Mouse (Mus musculus) intestine, postnatal 0 days (tissue): ENCODE results near the gene Cdhr5. TPM values are rescaled to one million over a fixed set of nuclear protein-coding genes. Genes with fewer than 3 reads are reported as not detected.
A peak's percentile ranks its signal among the peaks of the same experiment; 100 is the strongest.

ENCODE experiments used
- ATAC-seq: fragments of 200-750 bp; cut with Nextera tagmentation; 2 replicates; pipeline ENCODE4 v1.8.0; 2017; ENCODE audit warnings: mild to moderate bottlenecking, moderate TSS enrichment, moderate library complexity
- H3K27ac ChIP-seq: fragments of 300-500 bp; sonication (generic); 2 replicates; pipeline ENCODE4 v1.5.1; 2014; ENCODE audit warnings: mild to moderate bottlenecking, low read depth, low read length, moderate library complexity
- H3K27me3 ChIP-seq: fragments of 300-500 bp; sonication (generic); replicated peaks from 2 replicates; pipeline ENCODE4 v1.6.1; 2014; ENCODE audit warnings: low read length, mixed read lengths; ENCODE audit not compliant: control insufficient read depth, insufficient read depth
- H3K36me3 ChIP-seq: fragments of 300-500 bp; sonication (generic); 2 replicates; pipeline ENCODE4 v1.6.1; 2014; ENCODE audit warnings: mild to moderate bottlenecking, moderate library complexity; ENCODE audit not compliant: control insufficient read depth, insufficient read depth
- H3K4me1 ChIP-seq: fragments of 300-500 bp; sonication (generic); replicated peaks from 2 replicates; pipeline ENCODE4 v1.6.1; 2014; ENCODE audit warnings: antibody characterized with exemption, low read length, mixed read lengths; ENCODE audit not compliant: control insufficient read depth, insufficient read depth
- H3K4me2 ChIP-seq: fragments of 300-500 bp; sonication (generic); replicated peaks from 2 replicates; pipeline ENCODE4 v1.6.1; 2014; ENCODE audit warnings: low read depth, mild to moderate bottlenecking, moderate library complexity
- H3K4me3 ChIP-seq: fragments of 300-500 bp; sonication (generic); 2 replicates; pipeline ENCODE4 v1.5.1; 2014; ENCODE audit warnings: low read depth, low read length
- H3K9ac ChIP-seq: fragments of 300-500 bp; sonication (generic); 2 replicates; pipeline ENCODE4 v1.6.1; 2014; ENCODE audit warnings: mild to moderate bottlenecking, low read depth, low read length
- H3K9me3 ChIP-seq: fragments of 300-500 bp; sonication (generic); 2 replicates; pipeline ENCODE4 v1.6.1; 2016; ENCODE audit warnings: mixed run types; ENCODE audit not compliant: control insufficient read depth
- CTCF ChIP-seq: sonication (generic); IDR thresholded peaks from 2 replicates; pipeline ENCODE4 v1.5.1; 2016; ENCODE audit warnings: low read depth, mild to moderate bottlenecking, control low read depth, antibody characterized with exemption, moderate library complexity
- WGBS: fragments of 180-500 bp; shearing (Covaris S2); extraction: QIAGEN DNeasy Blood & Tissue Kit; methylation state at CpG from one replicate; pipeline ENCODE4 v1.1.7; 2014; 5-methylcytosine and 5-hydroxymethylcytosine counted together
- microRNA counts: library from miRNA; unstranded; fragments of <30 nt; microRNA quantifications from one replicate; lab custom pipeline; 2016
- microRNA-seq: library from miRNA; unstranded; fragments of <30 nt; microRNA quantifications from one replicate; pipeline ENCODE4, GENCODE M21; 2016
- polyA plus RNA-seq: library from polyadenylated mRNA; unstranded; fragments of >200 nt; fragmentation: Nextera tagmentation; extraction: Ambion mirVana; gene quantifications from 2 replicates; pipeline ENCODE4 v1.2.1, GENCODE M21; 2015

Gene Cdhr5
- polyA plus RNA-seq, 1 experiment from 2014 or later = 971 TPM

GRCm38 (mm10) chr7:141222126-141222467, 54.5 kb downstream of the Cdhr5 start:
- ATAC-seq = no peak
- Histone ChIP-seq H3K4me2 (peak overlapping the region; percentile 94), H3K9me3 (no peaks in the 10 kb centered on the region), H3K9ac (no peak overlapping the region), H3K27ac (peak overlapping the region; percentile 37), H3K27me3 (no peaks in the 10 kb centered on the region), H3K4me3 (peak overlapping the region; percentile 53; the same call in 1 of the 2 replicates), H3K4me1 (peaks cover 21% of the 10 kb centered on the region), H3K36me3 (peaks cover 8% of the 10 kb centered on the region; the same call in 1 of the 2 replicates)
- no peak for TF ChIP-seq CTCF
- WGBS = 5% methylated on average over 8 of the region's 8 CpGs

GRCm38 (mm10) chr7:141221249-141222125, 55.1 kb downstream of the Cdhr5 start:
- H3K9me3 ChIP-seq = no peaks in the 10 kb centered on the region
- H3K27ac ChIP-seq = peak overlapping the region; percentile 37
- H3K4me1 ChIP-seq = peaks cover 25% of the 10 kb centered on the region
- peak overlapping the region; percentile 94 for H3K4me2 ChIP-seq
- WGBS = 3% methylated on average over 44 of the region's 44 CpGs
- H3K4me3 ChIP-seq = peak overlapping the region; percentile 53
- no peaks in the 10 kb centered on the region for H3K27me3 ChIP-seq
- H3K36me3 ChIP-seq = peaks cover 12% of the 10 kb centered on the region; the same call in 1 of the 2 replicates
- peak; percentile 96 for ATAC-seq
- peak; percentile 62 for TF ChIP-seq CTCF
- peak overlapping the region; percentile 62 for H3K9ac ChIP-seq

GRCm38 (mm10) chr7:141220377-141220776, 56.2 kb downstream of the Cdhr5 start:
- Histone ChIP-seq H3K9me3 (no peaks in the 10 kb centered on the region), H3K4me2 (peak overlapping the region; percentile 94), H3K36me3 (peaks cover 12% of the 10 kb centered on the region; the same call in 1 of the 2 replicates), H3K4me3 (no peak overlapping the region), H3K4me1 (peaks cover 25% of the 10 kb centered on the region), H3K27me3 (no peaks in the 10 kb centered on the region), H3K9ac (no peak overlapping the region), H3K27ac (no peak overlapping the region)
- no peak for ATAC-seq
- WGBS = 66% methylated on average over 1 of the region's 1 CpGs
- no peak for TF ChIP-seq CTCF

- Histone ChIP-seq H3K4me1 (peaks cover 25% of the 10 kb centered on the region), H3K27ac (peak overlapping the region; percentile 35; the same call in 1 of the 2 replicates), H3K9me3 (no peaks in the 10 kb centered on the region), H3K27me3 (no peaks in the 10 kb centered on the region), H3K9ac (0 out of 2 replicates have a peak overlapping the region, but pooled peaks have one; percentile 18), H3K36me3 (peaks cover 12% of the 10 kb centered on the region; the same call in 1 of the 2 replicates), H3K4me2 (no peak overlapping the region), H3K4me3 (no peak overlapping the region)
- no peak for TF ChIP-seq CTCF
- WGBS = 37% methylated on average over 1 of the region's 1 CpGs
- no peak for ATAC-seq
Measured at GRCm38 (mm10) chr7:141219558-141220099, 57.0 kb downstream of the Cdhr5 start.

MicroRNA genes within 50 kb of the gene (microRNA counts, 519-probe panel; counts per million panel counts)
- microRNA mmu-miR-210 (lab: Ali Mortazavi, UCI) = 4,121 counts per million, percentile 58 among the panel's probes with 10 or more counts

Small RNAs within 50 kb of the gene (microRNA-seq; reads per million reads assigned to microRNA genes)
- gene Mir210 = 449 reads per million, percentile 67 among the genes with 10 or more reads in this experiment

Other genes with a start within 250 kb of the Cdhr5 start
- gene Gm17387, start 247.7 kb downstream of the Cdhr5 start, polyA plus RNA-seq = not detected in 2 replicates
- 1.9 and 2.9 TPM in 2 replicates for gene B4galnt4, start 215.7 kb downstream of the Cdhr5 start, polyA plus RNA-seq
- 35.3 and 38.6 TPM in 2 replicates for gene Pkp3, start 198.6 kb downstream of the Cdhr5 start, polyA plus RNA-seq
- gene Sigirr, start 176.2 kb downstream of the Cdhr5 start, polyA plus RNA-seq = 42.1 and 43.2 TPM in 2 replicates
- 46.8 and 50.1 TPM in 2 replicates for gene Ano9, start 159.0 kb downstream of the Cdhr5 start, polyA plus RNA-seq
- gene Ptdss2, start 154.4 kb downstream of the Cdhr5 start, polyA plus RNA-seq = 36.6 and 37.7 TPM in 2 replicates
- gene Rnh1, start 103.9 kb downstream of the Cdhr5 start, polyA plus RNA-seq = 133 and 141 TPM in 2 replicates
- gene Hras, start 82.8 kb downstream of the Cdhr5 start, polyA plus RNA-seq = 71.8 and 72.3 TPM in 2 replicates
- 3.2 and 3.7 TPM in 2 replicates for gene Lrrc56, start 82.6 kb downstream of the Cdhr5 start, polyA plus RNA-seq
- 2.7 and 3.4 TPM in 2 replicates for gene Lmntd2, start 62.7 kb downstream of the Cdhr5 start, polyA plus RNA-seq
- gene Rassf7, start 60.9 kb downstream of the Cdhr5 start, polyA plus RNA-seq = 47.6 and 52.7 TPM in 2 replicates
- 24.7 and 27.8 TPM in 2 replicates for gene Phrf1, start 48.0 kb downstream of the Cdhr5 start, polyA plus RNA-seq
- 120 and 124 TPM in 2 replicates for gene Irf7, start 10.3 kb downstream of the Cdhr5 start, polyA plus RNA-seq
- gene Sct, start 2.3 kb upstream of the Cdhr5 start, polyA plus RNA-seq = 348 and 368 TPM in 2 replicates
- 0.33 and 0.38 TPM in 2 replicates for gene Drd4, start 15.2 kb upstream of the Cdhr5 start, polyA plus RNA-seq
- 52.8 and 55.7 TPM in 2 replicates for gene Deaf1, start 50.9 kb upstream of the Cdhr5 start, polyA plus RNA-seq
- 21.8 and 23.3 TPM in 2 replicates for gene Tmem80, start 51.0 kb upstream of the Cdhr5 start, polyA plus RNA-seq
- 234 and 248 TPM in 2 replicates for gene Eps8l2, start 62.1 kb upstream of the Cdhr5 start, polyA plus RNA-seq
- 706 and 711 TPM in 2 replicates for gene Taldo1, start 115.4 kb upstream of the Cdhr5 start, polyA plus RNA-seq
- 34.3 and 37.1 TPM in 2 replicates for gene Gatd1, start 137.3 kb upstream of the Cdhr5 start, polyA plus RNA-seq
- gene Cend1, start 152.7 kb upstream of the Cdhr5 start, polyA plus RNA-seq = 2.7 and 3.3 TPM in 2 replicates
- gene Slc25a22, start 161.1 kb upstream of the Cdhr5 start, polyA plus RNA-seq = 65.8 and 67.7 TPM in 2 replicates
- 1.4 and 1.6 TPM in 2 replicates for gene Pidd1, start 167.2 kb upstream of the Cdhr5 start, polyA plus RNA-seq
- 968 and 992 TPM in 2 replicates for gene Rplp2, start 170.6 kb upstream of the Cdhr5 start, polyA plus RNA-seq
- 75.5 and 79.4 TPM in 2 replicates for gene Pnpla2, start 178.4 kb upstream of the Cdhr5 start, polyA plus RNA-seq
- gene Cracr2b, start 184.3 kb upstream of the Cdhr5 start, polyA plus RNA-seq = 12.6 and 12.7 TPM in 2 replicates
- gene Cd151, start 190.6 kb upstream of the Cdhr5 start, polyA plus RNA-seq = 27.6 and 29.3 TPM in 2 replicates
- gene Polr2l, start 198.3 kb upstream of the Cdhr5 start, polyA plus RNA-seq = 36.8 and 37.9 TPM in 2 replicates
- 39.7 and 40.1 TPM in 2 replicates for gene Tspan4, start 198.5 kb upstream of the Cdhr5 start, polyA plus RNA-seq